Mouse (Mus musculus) T-cell, adult 2 months (primary cell): ENCODE results near the gene Nr4a1.

ENCODE experiments used
- DNase-seq: peaks from one replicate; pipeline ENCODE4 v3.0.0; 2022; ENCODE audit warnings: low spot score

Gene Nr4a1

GRCm38 (mm10) chr15:101315832-101316231 is 61.8 kb downstream of the Nr4a1 start:
- peak; percentile 87 for DNase-seq

GRCm38 (mm10) chr15:101316279-101316912 is 62.3 kb downstream of the Nr4a1 start:
- DNase-seq, result no peak

GRCm38 (mm10) chr15:101316913-101317813 is 63.1 kb downstream of the Nr4a1 start:
- no peak for DNase-seq

GRCm38 (mm10) chr15:101317814-101318500 is 63.9 kb downstream of the Nr4a1 start:
- no peak for DNase-seq

- DNase-seq, result no peak
Measured at GRCm38 (mm10) chr15:101318889-101319765, 65.1 kb downstream of the Nr4a1 start.

GRCm38 (mm10) chr15:101320010-101320617 is 66.0 kb downstream of the Nr4a1 start:
- no peak for DNase-seq

GRCm38 (mm10) chr15:101320618-101321041 is 66.6 kb downstream of the Nr4a1 start:
- DNase-seq, result no peak

- DNase-seq, result no peak
Measured at GRCm38 (mm10) chr15:101321126-101321525, 67.1 kb downstream of the Nr4a1 start.

- no peak for DNase-seq
Measured at GRCm38 (mm10) chr15:101322106-101322505, 68.0 kb downstream of the Nr4a1 start.

- no peak for DNase-seq
Measured at GRCm38 (mm10) chr15:101322640-101323039, 68.6 kb downstream of the Nr4a1 start.

GRCm38 (mm10) chr15:101323511-101323910 is 69.4 kb downstream of the Nr4a1 start:
- DNase-seq, result peak; percentile 19
